Mouse (Mus musculus) heart, adult 2 months (tissue): ENCODE measurements around the gene Rgs9bp.

ENCODE experiments used
- CTCF ChIP-seq: fragments of 200-600 bp; IDR thresholded peaks from 2 replicates; pipeline ENCODE4 v1.8.1; 2022; ENCODE audit warnings: antibody characterized with exemption, mild to moderate bottlenecking, moderate library complexity
- EP300 ChIP-seq: fragments of 200-500 bp; IDR thresholded peaks from 2 replicates; pipeline ENCODE4 v1.6.1; 2011; ENCODE audit warnings: low read depth, low read length, control low read depth; ENCODE audit not compliant: insufficient read depth
- POLR2A ChIP-seq: fragments of 200-500 bp; IDR thresholded peaks from 2 replicates; pipeline ENCODE4 v1.6.1; 2011; ENCODE audit warnings: mild to moderate bottlenecking, low read depth, low read length, control low read depth; ENCODE audit not compliant: insufficient read depth

GRCm38 (mm10) chr7:35622626-35623025 is 37.2 kb upstream of the Rgs9bp start:
- TF ChIP-seq CTCF (no peak), POLR2A (no peak), EP300 (no peak)
